Mouse (Mus musculus) hindbrain, embryonic 10.5 days (tissue): ENCODE results near the gene Sowahb. TPM values are rescaled to one million over a fixed set of nuclear protein-coding genes. Genes with fewer than 3 reads are reported as not detected.

Experiments used
- DNase-seq: peaks from one replicate; pipeline ENCODE4 v3.0.0-alpha.2; 2017; ENCODE audit warnings: low spot score
- H3K27ac ChIP-seq: fragments of 300-500 bp; sonication (generic); 2 replicates; pipeline ENCODE4 v1.5.1; 2016; ENCODE audit warnings: mild to moderate bottlenecking, moderate library complexity
- H3K27me3 ChIP-seq: fragments of 300-500 bp; sonication (generic); 2 replicates; pipeline ENCODE4 v1.6.1; 2016; ENCODE audit warnings: mild to moderate bottlenecking; ENCODE audit not compliant: poor library complexity, insufficient read depth, severe bottlenecking
- H3K36me3 ChIP-seq: fragments of 300-500 bp; sonication (generic); 2 replicates; pipeline ENCODE4 v1.6.1; 2016; ENCODE audit warnings: mild to moderate bottlenecking, moderate library complexity
- H3K4me1 ChIP-seq: fragments of 300-500 bp; sonication (generic); replicated peaks from 2 replicates; pipeline ENCODE4 v1.6.1; 2016; ENCODE audit warnings: mild to moderate bottlenecking
- H3K4me3 ChIP-seq: fragments of 300-500 bp; sonication (generic); 2 replicates; pipeline ENCODE4 v1.5.1; 2016; ENCODE audit warnings: mild to moderate bottlenecking, moderate library complexity
- H3K9me3 ChIP-seq: fragments of 300-500 bp; sonication (generic); 2 replicates; pipeline ENCODE4 v1.6.1; 2016; ENCODE audit warnings: mild to moderate bottlenecking, moderate library complexity
- WGBS: fragments of 180-500 bp; shearing (Covaris S2); methylation state at CpG from one replicate; pipeline ENCODE4 v1.1.7; 2016; 5-methylcytosine and 5-hydroxymethylcytosine counted together
- polyA plus RNA-seq: library from polyadenylated mRNA; unstranded; fragments of >200 nt; fragmentation: Nextera tagmentation; extraction: Ambion mirVana; gene quantifications from 2 replicates; pipeline ENCODE4 v1.2.1, GENCODE M21; 2016

Gene Sowahb
- polyA plus RNA-seq, 1 experiment from 2014 or later = 0.47 TPM

GRCm38 (mm10) chr5:93040095-93040494 lies 4.7 kb downstream of the Sowahb start:
- H3K9me3 ChIP-seq = no peaks in the 10 kb centered on the region
- no peaks in the 10 kb centered on the region for H3K36me3 ChIP-seq
- H3K4me1 ChIP-seq = peaks cover 39% of the 10 kb centered on the region
- peaks cover 55% of the 10 kb centered on the region for H3K27me3 ChIP-seq
- no peak overlapping the region for H3K27ac ChIP-seq
- no peak overlapping the region for H3K4me3 ChIP-seq
- DNase-seq = no peak
- WGBS = 60% methylated on average over 5 of the region's 5 CpGs

DNA sequence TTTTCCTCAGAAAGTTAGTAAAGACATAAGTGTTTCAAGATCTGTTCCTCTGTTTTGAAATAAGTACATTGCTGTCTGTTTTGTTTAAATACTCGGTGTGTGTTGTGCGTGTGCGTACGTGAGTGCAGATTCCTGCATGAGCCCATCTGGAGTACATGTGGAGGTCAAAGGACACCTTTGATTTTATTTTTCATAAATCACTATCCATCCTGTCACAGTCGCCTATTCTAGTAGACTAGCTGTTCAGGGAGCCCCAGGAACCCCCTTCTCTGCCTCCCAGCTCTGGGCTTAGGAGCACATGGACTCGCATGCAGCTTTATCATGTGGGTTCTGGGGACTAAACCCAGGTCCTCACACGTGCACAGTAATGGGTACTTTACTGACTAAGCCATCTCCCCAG lies 8.6 kb downstream of the Sowahb start:
- no peaks in the 10 kb centered on the region for H3K9me3 ChIP-seq
- DNase-seq = no peak
- peaks cover 16% of the 10 kb centered on the region for H3K4me1 ChIP-seq
- H3K4me3 ChIP-seq = no peak overlapping the region
- no peak overlapping the region for H3K27ac ChIP-seq
- no peaks in the 10 kb centered on the region for H3K36me3 ChIP-seq
- 66% methylated on average over 7 of the region's 7 CpGs for WGBS
- H3K27me3 ChIP-seq = peaks cover 16% of the 10 kb centered on the region

DNA sequence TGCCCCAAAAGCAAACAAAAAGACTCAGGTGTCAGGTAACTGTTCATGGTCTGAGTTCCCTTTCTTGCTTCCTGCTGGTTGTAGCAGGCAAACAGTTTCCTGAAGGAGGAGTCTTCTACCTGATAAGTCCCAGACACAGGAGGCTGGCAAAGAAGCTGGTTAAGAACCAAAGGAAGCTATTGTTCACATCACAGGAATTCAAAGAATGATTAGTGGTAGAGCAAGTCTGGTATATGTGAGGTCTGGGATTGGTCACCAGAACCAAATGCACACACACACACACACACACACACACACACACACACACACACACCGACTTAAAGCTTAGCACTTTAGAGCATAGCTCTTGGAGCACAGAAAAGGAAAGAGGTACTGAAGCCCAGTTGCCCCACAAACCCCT lies 9.5 kb downstream of the Sowahb start:
- H3K4me1 ChIP-seq = peaks cover 16% of the 10 kb centered on the region
- peaks cover 8% of the 10 kb centered on the region; the same call in 1 of the 2 replicates for H3K27me3 ChIP-seq
- H3K9me3 ChIP-seq = no peaks in the 10 kb centered on the region
- no peak overlapping the region for H3K27ac ChIP-seq
- DNase-seq = no peak
- H3K4me3 ChIP-seq = no peak overlapping the region
- 36% methylated on average over 1 of the region's 1 CpGs for WGBS
- H3K36me3 ChIP-seq = no peaks in the 10 kb centered on the region

DNA sequence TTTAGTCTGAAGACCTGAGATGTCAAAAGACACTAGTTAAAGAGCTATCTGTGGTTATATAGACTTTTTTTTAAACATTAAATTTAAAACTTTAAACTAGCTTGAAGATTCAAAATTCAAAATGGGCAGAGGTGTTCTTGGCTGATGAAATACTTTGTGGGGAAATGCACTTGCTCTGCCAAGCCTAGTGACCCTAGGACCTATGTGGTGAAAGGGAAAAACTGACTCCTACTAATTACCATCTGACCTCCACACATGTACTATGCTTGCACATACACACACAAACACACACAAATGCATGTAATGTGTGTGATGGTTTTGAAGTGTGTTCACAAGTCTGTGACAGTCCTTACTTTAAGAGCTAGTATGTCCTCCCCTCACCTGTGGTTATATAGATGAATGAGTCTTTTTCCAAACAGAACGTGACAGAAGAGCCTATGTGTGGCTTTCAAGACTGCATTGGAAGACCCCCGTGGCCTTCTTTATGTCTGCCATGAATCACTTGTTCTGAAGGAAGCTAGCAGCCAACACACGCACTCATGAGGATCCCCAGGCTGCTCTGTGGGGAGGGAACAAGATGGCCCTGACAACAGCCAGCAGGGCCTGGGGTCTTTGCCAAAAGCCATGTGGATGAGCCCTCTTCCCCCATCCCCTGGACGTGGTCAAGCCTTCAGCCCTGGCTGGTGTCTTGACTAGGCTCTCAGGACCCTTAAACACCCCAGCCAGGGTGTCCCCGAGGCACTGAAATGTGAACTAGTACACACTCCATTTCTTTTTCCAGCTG lies 11.5 kb downstream of the Sowahb start:
- no peak for DNase-seq
- Histone ChIP-seq H3K9me3 (no peaks in the 10 kb centered on the region), H3K36me3 (no peaks in the 10 kb centered on the region), H3K4me1 (peaks cover 12% of the 10 kb centered on the region), H3K4me3 (no peak overlapping the region), H3K27me3 (no peaks in the 10 kb centered on the region; the same call in 1 of the 2 replicates), H3K27ac (no peak overlapping the region)
- 83% methylated on average over 5 of the region's 5 CpGs for WGBS

DNA sequence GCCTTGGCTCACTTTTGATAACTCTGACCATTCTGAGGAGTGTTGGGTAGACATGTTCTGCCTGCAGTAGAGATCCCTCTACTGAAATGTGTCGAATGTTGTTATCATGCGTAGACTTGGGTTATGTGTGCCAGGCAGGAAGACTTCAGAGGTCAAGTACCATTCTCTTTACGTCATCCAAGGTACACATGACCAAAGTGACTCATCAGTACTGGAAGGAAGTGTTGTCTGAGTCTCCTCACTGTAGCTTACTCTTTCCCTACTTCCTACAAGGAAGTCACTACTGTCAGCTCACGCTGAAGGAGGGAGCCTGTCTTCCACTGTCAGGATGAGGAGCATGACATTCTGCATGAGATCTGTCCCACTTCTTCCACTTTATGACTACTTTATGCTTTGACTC lies 12.2 kb downstream of the Sowahb start:
- no peak for DNase-seq
- Histone ChIP-seq H3K27ac (no peak overlapping the region), H3K4me1 (peaks cover 10% of the 10 kb centered on the region), H3K4me3 (no peak overlapping the region), H3K36me3 (no peaks in the 10 kb centered on the region), H3K27me3 (no peaks in the 10 kb centered on the region; the same call in 1 of the 2 replicates), H3K9me3 (no peaks in the 10 kb centered on the region)
- WGBS = 87% methylated on average over 4 of the region's 4 CpGs

GRCm38 (mm10) chr5:93030869-93031268 lies 14.0 kb downstream of the Sowahb start:
- H3K27ac ChIP-seq = no peak overlapping the region
- H3K9me3 ChIP-seq = no peaks in the 10 kb centered on the region
- no peaks in the 10 kb centered on the region; the same call in 1 of the 2 replicates for H3K27me3 ChIP-seq
- DNase-seq = no peak
- H3K4me1 ChIP-seq = peaks cover 17% of the 10 kb centered on the region
- WGBS = 51% methylated on average over 3 of the region's 3 CpGs
- no peak overlapping the region for H3K4me3 ChIP-seq
- no peaks in the 10 kb centered on the region for H3K36me3 ChIP-seq

GRCm38 (mm10) chr5:93030411-93030810 lies 14.4 kb downstream of the Sowahb start:
- Histone ChIP-seq H3K9me3 (no peaks in the 10 kb centered on the region), H3K4me3 (no peak overlapping the region), H3K4me1 (peaks cover 17% of the 10 kb centered on the region), H3K36me3 (no peaks in the 10 kb centered on the region), H3K27me3 (no peaks in the 10 kb centered on the region), H3K27ac (no peak overlapping the region)
- no peak for DNase-seq
- WGBS = 80% methylated on average over 5 of the region's 5 CpGs

DNA sequence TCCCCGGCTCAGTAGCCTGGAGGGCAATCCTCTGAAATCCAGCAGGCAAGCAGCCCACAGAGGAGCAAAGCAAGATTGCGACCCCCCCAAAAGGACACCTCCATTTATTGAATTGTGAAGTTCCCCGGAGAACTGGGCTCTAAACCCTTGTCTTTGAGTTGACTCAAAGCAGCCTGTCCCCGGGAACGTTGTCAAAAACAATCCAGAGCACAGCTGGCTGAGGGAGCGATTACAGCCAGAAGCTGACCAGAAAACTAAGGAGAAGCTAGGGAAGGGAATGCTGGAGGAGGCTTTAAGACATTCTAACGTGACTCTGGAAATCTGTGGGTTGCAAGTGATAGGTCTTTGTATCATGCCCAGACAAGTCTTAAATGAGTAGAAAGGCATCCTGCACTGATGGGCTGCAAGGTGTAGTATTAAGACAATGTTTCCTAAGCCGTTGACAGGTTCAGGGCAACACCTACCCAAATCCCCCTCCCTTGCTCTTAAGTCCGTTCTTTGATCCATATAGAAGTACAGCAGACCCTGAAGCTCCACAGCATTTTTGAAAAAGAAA lies 17.6 kb downstream of the Sowahb start:
- Histone ChIP-seq H3K27ac (peak overlapping the region; percentile 62), H3K4me3 (no peak overlapping the region), H3K9me3 (no peaks in the 10 kb centered on the region), H3K36me3 (no peaks in the 10 kb centered on the region), H3K4me1 (peaks cover 35% of the 10 kb centered on the region), H3K27me3 (no peaks in the 10 kb centered on the region)
- DNase-seq = no peak
- WGBS = 61% methylated on average over 9 of the region's 9 CpGs

GRCm38 (mm10) chr5:93026437-93027119 lies 18.2 kb downstream of the Sowahb start:
- Histone ChIP-seq H3K4me1 (peaks cover 42% of the 10 kb centered on the region), H3K27ac (peak overlapping the region; percentile 62)

DNA sequence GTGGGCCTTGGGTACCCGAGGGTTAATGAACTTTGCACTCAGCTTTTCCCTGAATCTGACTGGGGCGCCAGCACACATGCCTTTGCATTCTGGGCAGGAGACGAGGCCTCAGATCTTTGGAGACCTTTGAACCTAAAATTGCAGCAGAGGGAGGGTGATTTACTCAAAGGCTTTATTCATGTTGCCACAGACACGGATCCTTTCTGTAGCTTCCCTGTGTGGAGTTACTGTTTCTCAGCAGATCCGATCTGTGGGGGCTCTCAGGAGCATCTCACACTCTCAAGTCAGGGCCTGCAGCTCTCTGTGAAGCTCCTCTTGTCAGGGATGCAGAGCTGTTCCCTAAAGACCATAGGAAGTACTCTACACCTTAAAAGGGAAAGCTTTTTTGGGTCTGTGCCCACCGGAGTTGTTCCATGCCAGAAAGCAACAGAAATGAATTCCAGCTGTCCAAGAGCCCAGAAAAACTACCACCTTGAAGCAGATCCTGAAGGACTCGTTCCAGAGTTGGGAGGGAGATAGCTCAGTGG lies 20.0 kb downstream of the Sowahb start:
- H3K27ac ChIP-seq = peak overlapping the region; percentile 64
- WGBS = 17% methylated on average over 7 of the region's 7 CpGs

More at GRCm38 (mm10) chr5:93026437-93027119, 18.2 kb downstream of the Sowahb start:
- no peak for DNase-seq
- H3K27me3 ChIP-seq = no peaks in the 10 kb centered on the region
- no peak overlapping the region for H3K4me3 ChIP-seq
- 41% methylated on average over 4 of the region's 4 CpGs for WGBS
- H3K9me3 ChIP-seq = no peaks in the 10 kb centered on the region
- no peaks in the 10 kb centered on the region for H3K36me3 ChIP-seq

DNA sequence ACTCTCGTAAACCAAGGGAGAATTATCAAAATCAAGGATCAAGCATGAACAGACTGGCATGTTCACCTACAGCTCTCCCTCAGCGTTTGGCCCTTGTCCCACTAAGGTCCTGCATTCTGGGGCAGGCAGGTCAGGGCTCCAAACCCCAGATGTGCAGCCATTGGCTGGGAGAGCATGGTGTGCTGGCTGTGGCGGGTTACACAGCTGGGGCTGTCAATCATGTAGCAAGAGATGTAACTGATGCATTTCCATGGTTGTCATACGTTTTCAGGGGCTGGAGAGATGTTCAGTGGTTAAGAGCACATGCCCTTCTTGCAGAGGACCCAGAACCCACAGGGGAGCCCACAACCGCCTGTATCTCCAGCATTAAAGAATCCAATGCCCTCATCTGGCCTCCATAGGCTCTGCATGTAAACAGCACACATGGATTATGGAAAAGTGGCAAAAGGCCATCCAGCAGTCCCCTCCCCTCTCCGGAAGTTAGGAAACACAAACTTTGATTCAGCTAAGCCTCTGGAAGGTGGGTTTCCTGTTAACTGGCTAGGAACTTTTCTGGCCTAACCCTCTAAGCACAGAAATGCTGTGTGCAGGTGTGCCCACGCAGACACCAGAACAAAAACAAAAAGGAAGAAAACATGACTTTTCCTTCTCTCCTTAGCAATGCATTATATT lies 22.6 kb downstream of the Sowahb start:
- no peaks in the 10 kb centered on the region for H3K27me3 ChIP-seq
- no peaks in the 10 kb centered on the region for H3K36me3 ChIP-seq
- peak; percentile 55 for DNase-seq
- no peak overlapping the region for H3K4me3 ChIP-seq
- no peaks in the 10 kb centered on the region for H3K9me3 ChIP-seq
- 0 out of 2 replicates have a peak overlapping the region, but pooled peaks have one; percentile 29 for H3K27ac ChIP-seq
- peaks cover 39% of the 10 kb centered on the region for H3K4me1 ChIP-seq
- WGBS = 43% methylated on average over 7 of the region's 7 CpGs

More for the DNA sequence above, 20.0 kb downstream of the Sowahb start:
- H3K4me3 ChIP-seq = no peak overlapping the region
- no peaks in the 10 kb centered on the region for H3K9me3 ChIP-seq
- peak; percentile 51 for DNase-seq
- H3K36me3 ChIP-seq = no peaks in the 10 kb centered on the region
- H3K27me3 ChIP-seq = no peaks in the 10 kb centered on the region
- peaks cover 42% of the 10 kb centered on the region for H3K4me1 ChIP-seq

DNA sequence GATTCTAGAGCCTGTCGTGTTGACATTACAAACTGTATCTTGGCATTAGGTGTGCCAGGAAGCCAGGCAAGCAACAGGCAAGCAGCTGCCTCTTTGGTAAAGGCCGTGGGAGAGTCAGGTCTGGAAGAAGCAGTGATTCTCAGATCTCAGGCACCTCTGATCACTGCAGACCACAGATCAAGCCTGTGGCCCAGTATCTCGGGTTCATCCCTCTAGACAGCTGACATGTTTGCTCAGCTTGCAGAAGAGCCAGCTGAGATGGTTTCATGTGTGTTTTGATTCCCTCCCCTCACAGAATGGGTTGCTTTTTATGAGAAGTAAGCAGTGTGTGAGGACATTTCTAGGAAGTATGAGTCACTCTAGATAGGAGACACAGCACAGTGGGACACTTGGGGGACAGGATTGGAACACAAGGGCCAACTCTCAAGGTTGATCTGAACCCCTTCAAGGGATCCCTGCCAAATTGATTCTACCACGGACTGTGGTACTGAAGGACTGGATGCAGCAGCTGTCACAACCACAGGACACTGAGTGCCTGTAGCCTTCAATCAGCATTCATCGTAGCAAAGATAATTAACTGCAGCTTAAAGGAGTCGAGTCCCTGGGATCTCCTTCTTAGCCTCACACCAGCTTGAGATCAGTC lies 24.7 kb downstream of the Sowahb start:
- 71% methylated on average over 6 of the region's 6 CpGs for WGBS

More for the DNA sequence above, 24.7 kb downstream of the Sowahb start:
- Histone ChIP-seq H3K9me3 (0 out of 2 replicates have a peak, but pooled peaks cover under 1% of the 10 kb centered on the region), H3K27ac (no peak overlapping the region), H3K4me1 (peaks cover 22% of the 10 kb centered on the region), H3K27me3 (no peaks in the 10 kb centered on the region), H3K4me3 (no peak overlapping the region), H3K36me3 (no peaks in the 10 kb centered on the region)
- no peak for DNase-seq
